Mouse (Mus musculus): ENCODE data around the gene Dis3l2. TPM values are rescaled to one million over a fixed set of nuclear protein-coding genes. Genes with fewer than 3 reads are reported as not detected.

Gene Dis3l2
- polyA plus RNA-seq, 1 experiment from 2014 or later = 38.3 TPM

DNA sequence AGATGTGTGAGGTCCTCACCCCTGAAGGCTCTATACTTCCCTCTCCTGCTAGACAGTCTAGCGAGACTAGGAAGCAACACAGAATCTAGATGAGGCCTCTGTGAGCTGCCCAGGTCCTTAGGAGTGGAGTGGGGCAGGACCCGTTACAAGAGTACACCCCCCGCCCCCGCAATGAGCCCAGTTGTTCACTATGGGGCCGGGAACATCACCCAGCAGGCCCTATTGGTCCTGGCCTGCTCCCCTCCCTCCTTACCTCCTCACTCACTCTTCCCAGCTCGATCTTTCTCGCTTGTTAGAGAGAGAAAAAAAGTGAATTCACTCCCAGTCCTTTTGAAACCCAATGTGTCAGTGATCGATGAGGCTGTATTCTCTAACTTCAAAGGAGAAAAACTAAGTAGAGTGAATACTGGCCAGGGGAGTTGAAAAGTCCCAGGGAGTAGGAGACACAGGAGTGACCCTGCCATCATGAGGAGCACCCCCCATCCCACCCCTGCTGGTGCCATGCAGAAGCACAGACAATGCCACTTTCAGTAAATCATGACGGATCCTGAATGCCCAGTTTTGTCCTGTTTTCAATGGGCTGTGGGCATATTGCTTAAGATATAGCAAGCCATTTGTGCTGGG is 299.0 kb downstream of the Dis3l2 start:
- H3K4me1 ChIP-seq (replicated peaks) = peaks cover 21% of the 10 kb centered on the region
- peak overlapping the region; percentile 36 for H3K27ac ChIP-seq
- peak; percentile 90 for ATAC-seq (ENCODE audit: low FRiP score)
- H3K9ac ChIP-seq = no peak overlapping the region
- peaks cover 6% of the 10 kb centered on the region; the same call in 1 of the 2 replicates for H3K36me3 ChIP-seq
- no peak overlapping the region for H3K4me2 ChIP-seq
- 18% methylated on average over 7 of the region's 9 CpGs for WGBS
- no peaks in the 10 kb centered on the region for H3K9me3 ChIP-seq
- no peaks in the 10 kb centered on the region for H3K27me3 ChIP-seq
- H3K4me3 ChIP-seq = no peak overlapping the region

- Histone ChIP-seq H3K27me3 (no peaks in the 10 kb centered on the region), H3K27ac (peak overlapping the region; percentile 30; the same call in 1 of the 2 replicates), H3K4me3 (no peak overlapping the region), H3K9me3 (no peaks in the 10 kb centered on the region), H3K36me3 (peaks cover 6% of the 10 kb centered on the region; the same call in 1 of the 2 replicates), H3K9ac (no peak overlapping the region), H3K4me1 (replicated peaks) (peaks cover 21% of the 10 kb centered on the region), H3K4me2 (no peak overlapping the region)
- peak; percentile 71; the same call in 1 of the 2 replicates for ATAC-seq (ENCODE audit: low FRiP score)
- WGBS = 8% methylated on average over 2 of the region's 2 CpGs
Observed at GRCm38 (mm10) chr1:87003169-87003552, 299.6 kb downstream of the Dis3l2 start.

GRCm38 (mm10) chr1:87006425-87006824 is 302.8 kb downstream of the Dis3l2 start:
- no peak overlapping the region for H3K9ac ChIP-seq
- H3K4me1 ChIP-seq (replicated peaks) = peaks cover 26% of the 10 kb centered on the region
- no peaks in the 10 kb centered on the region for H3K27me3 ChIP-seq
- H3K9me3 ChIP-seq = no peaks in the 10 kb centered on the region
- H3K4me2 ChIP-seq = no peak overlapping the region
- no peak overlapping the region for H3K27ac ChIP-seq
- no peak overlapping the region for H3K4me3 ChIP-seq
- 67% methylated on average over 1 of the region's 1 CpGs for WGBS
- no peaks in the 10 kb centered on the region for H3K36me3 ChIP-seq
- no peak for ATAC-seq (ENCODE audit: low FRiP score)

DNA sequence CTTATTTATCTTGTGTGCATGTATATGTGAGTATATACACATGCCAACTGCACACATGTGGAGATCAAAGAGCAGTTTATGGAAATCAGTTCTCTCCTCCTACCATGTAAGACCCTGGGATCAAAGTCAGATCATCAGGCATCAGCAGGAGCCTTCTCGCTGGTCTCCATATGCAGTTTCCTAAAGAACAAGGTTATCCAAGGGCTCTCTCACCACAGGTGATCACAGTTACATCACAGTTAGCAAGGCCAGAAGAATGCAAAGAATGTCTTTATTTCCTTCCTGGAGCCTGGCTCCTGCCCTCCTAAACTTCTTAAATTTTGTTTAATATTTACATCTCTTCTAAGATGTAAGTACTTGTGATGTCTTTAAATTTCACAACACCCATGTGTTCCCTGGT is 304.6 kb downstream of the Dis3l2 start:
- no peaks in the 10 kb centered on the region for H3K27me3 ChIP-seq
- peaks cover 8% of the 10 kb centered on the region for H3K4me1 ChIP-seq (replicated peaks)
- 40% methylated on average over 1 of the region's 1 CpGs for WGBS
- H3K9ac ChIP-seq = no peak overlapping the region
- H3K4me2 ChIP-seq = no peak overlapping the region
- H3K9me3 ChIP-seq = no peaks in the 10 kb centered on the region
- no peaks in the 10 kb centered on the region for H3K36me3 ChIP-seq
- no peak overlapping the region for H3K27ac ChIP-seq
- H3K4me3 ChIP-seq = no peak overlapping the region
- ATAC-seq (ENCODE audit: low FRiP score) = no peak

GRCm38 (mm10) chr1:87009156-87009555 is 305.5 kb downstream of the Dis3l2 start:
- WGBS = 94% methylated on average over 3 of the region's 3 CpGs
- Histone ChIP-seq H3K27me3 (no peaks in the 10 kb centered on the region), H3K4me2 (no peak overlapping the region), H3K9ac (no peak overlapping the region), H3K4me1 (replicated peaks) (0 out of 2 replicates have a peak, but pooled peaks cover 6% of the 10 kb centered on the region), H3K36me3 (no peaks in the 10 kb centered on the region), H3K9me3 (no peaks in the 10 kb centered on the region), H3K4me3 (no peak overlapping the region), H3K27ac (no peak overlapping the region)
- ATAC-seq (ENCODE audit: low FRiP score) = no peak

DNA sequence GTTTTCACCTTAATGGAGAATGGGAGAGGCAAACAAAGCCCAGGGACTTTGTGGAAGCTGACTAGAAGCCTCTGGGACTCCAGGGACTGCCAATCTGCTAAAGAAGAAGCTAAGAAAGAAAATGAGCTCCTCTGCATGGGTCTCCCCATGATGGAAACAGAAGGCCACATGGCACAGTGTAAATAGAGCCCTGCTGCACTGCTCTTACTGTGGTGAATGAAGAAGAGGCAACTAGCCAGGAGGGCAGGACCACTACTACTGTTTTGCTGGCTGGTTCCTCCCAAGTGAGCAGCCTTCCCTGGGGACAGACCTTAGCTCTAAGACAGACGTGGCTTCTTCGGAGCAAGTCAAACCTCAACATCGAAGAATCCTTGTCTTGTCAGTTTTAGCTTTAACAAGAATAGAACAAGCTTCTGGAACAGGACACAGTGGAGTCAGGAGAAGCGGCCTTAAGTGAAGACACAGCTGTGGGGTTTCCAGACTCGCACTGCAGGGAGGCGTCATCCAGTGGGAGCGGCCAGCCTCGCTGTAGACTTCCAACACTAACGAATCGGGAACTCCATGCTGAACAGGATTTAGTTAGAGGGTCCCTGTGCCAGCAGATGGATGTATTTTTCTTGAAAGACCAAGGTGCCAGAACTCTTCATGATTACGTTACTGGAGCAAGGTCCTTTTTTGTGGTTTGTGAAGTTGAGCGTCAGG is 307.2 kb downstream of the Dis3l2 start:
- 0 out of 2 replicates have a peak, but pooled peaks cover 6% of the 10 kb centered on the region for H3K4me1 ChIP-seq (replicated peaks)
- H3K4me3 ChIP-seq = no peak overlapping the region
- no peaks in the 10 kb centered on the region for H3K27me3 ChIP-seq
- H3K36me3 ChIP-seq = peaks cover 6% of the 10 kb centered on the region
- H3K9ac ChIP-seq = no peak overlapping the region
- no peak for ATAC-seq (ENCODE audit: low FRiP score)
- H3K9me3 ChIP-seq = no peaks in the 10 kb centered on the region
- 73% methylated on average over 12 of the region's 12 CpGs for WGBS
- no peak overlapping the region for H3K4me2 ChIP-seq
- no peak overlapping the region for H3K27ac ChIP-seq

DNA sequence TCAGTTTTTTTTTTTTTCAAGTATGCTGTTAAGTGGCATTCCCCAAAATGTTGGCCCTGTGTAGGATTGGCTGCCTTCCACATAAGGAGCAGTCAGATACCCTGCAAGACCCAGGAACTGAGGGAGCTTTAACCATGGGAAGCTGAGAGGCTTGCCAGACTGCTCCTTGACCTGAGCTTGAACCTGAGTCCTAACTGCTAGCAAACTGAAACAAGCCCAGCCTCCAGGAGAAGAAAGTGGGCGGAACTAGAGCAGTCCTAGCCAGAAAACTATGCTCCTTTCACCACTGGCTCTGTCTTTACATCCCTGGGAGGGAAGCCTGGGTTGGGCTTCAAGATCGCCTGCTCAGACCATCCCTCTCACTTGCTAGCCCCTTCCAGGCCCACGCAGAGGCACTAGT is 308.1 kb downstream of the Dis3l2 start:
- Histone ChIP-seq H3K4me3 (no peak overlapping the region), H3K27ac (no peak overlapping the region), H3K4me1 (replicated peaks) (0 out of 2 replicates have a peak, but pooled peaks cover 6% of the 10 kb centered on the region), H3K9ac (no peak overlapping the region), H3K4me2 (no peak overlapping the region), H3K9me3 (no peaks in the 10 kb centered on the region), H3K36me3 (peaks cover 7% of the 10 kb centered on the region), H3K27me3 (no peaks in the 10 kb centered on the region)
- 53% methylated on average over 3 of the region's 3 CpGs for WGBS
- ATAC-seq (ENCODE audit: low FRiP score) = no peak

DNA sequence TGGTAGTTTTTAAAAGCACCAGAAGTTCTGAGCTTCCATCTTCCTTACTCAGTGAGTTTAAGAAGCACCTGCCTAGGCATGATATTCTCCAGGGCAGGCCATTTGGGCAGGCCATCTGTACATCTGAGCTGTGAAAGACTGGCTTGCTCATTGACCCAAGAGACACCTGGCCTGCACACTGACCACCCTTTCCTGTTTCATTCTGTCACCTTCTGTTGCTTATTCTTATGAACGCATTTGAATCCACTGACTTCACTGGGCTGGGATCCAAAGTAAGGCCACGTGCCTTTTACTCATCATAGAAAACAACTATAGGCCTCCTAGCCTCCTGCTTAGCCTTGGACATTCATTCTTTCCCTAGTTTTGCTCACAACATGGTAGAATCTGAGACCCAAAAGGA is 309.0 kb downstream of the Dis3l2 start:
- 86% methylated on average over 2 of the region's 2 CpGs for WGBS
- Histone ChIP-seq H3K9me3 (no peaks in the 10 kb centered on the region), H3K36me3 (peaks cover 7% of the 10 kb centered on the region), H3K4me2 (no peak overlapping the region), H3K4me3 (no peak overlapping the region), H3K27me3 (no peaks in the 10 kb centered on the region), H3K4me1 (replicated peaks) (0 out of 2 replicates have a peak, but pooled peaks cover 6% of the 10 kb centered on the region), H3K27ac (no peak overlapping the region), H3K9ac (no peak overlapping the region)
- ATAC-seq (ENCODE audit: low FRiP score) = no peak

DNA sequence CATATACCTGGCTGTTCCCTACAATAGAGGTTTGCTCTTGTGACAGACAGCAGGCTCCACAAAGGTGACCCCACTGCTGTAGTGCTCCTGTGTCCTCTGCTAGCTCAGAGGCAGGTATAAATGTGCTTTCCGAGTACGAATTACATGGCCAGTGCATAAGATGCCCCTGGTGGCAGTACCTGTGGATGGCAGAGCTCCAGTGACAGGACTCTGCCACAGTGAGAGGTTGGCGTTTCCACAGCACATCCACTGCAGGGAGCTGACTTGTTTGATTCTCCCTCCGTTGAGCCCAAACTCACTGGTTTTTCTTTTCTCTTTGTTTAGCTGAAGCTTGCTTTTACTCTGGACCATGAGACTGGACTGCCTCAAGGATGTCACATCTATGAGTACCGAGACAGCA is 317.1 kb downstream of the Dis3l2 start:
- Histone ChIP-seq H3K9me3 (no peaks in the 10 kb centered on the region), H3K9ac (no peak overlapping the region), H3K27me3 (no peaks in the 10 kb centered on the region), H3K4me2 (no peak overlapping the region), H3K4me3 (no peak overlapping the region), H3K36me3 (peaks cover 16% of the 10 kb centered on the region), H3K4me1 (replicated peaks) (no peaks in the 10 kb centered on the region), H3K27ac (no peak overlapping the region)
- ATAC-seq (ENCODE audit: low FRiP score) = no peak
- WGBS = 85% methylated on average over 5 of the region's 5 CpGs

DNA sequence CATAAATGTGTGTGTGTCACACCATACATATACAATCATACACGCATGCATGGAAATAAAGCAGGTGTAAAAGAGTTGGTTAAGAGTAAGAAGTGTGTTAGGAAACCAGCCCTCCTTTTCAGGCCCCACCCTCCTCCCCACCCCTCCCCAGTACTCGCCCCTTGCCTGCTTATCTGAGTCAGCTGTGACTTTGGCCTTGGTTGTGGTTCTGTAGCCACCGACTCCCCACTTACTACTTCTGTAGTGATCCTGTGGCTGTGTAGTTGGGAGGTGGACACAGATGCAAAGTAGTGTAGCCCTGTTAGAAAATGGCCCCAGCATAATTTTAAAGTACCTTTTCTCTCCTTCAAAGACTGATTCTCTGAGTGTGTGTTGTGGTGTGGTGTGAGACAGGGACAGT is 318.0 kb downstream of the Dis3l2 start:
- no peak overlapping the region for H3K27ac ChIP-seq
- no peaks in the 10 kb centered on the region for H3K27me3 ChIP-seq
- no peak overlapping the region for H3K4me2 ChIP-seq
- H3K36me3 ChIP-seq = peaks cover 14% of the 10 kb centered on the region
- H3K4me3 ChIP-seq = no peak overlapping the region
- WGBS = 86% methylated on average over 3 of the region's 3 CpGs
- no peak for ATAC-seq (ENCODE audit: low FRiP score)
- no peaks in the 10 kb centered on the region for H3K4me1 ChIP-seq (replicated peaks)
- H3K9ac ChIP-seq = no peak overlapping the region
- H3K9me3 ChIP-seq = no peaks in the 10 kb centered on the region

GRCm38 (mm10) chr1:87023291-87024170 is 319.9 kb downstream of the Dis3l2 start:
- H3K27ac ChIP-seq = peak overlapping the region; percentile 30; the same call in 1 of the 2 replicates
- peaks cover 14% of the 10 kb centered on the region for H3K36me3 ChIP-seq
- no peaks in the 10 kb centered on the region for H3K4me1 ChIP-seq (replicated peaks)
- WGBS = 81% methylated on average over 6 of the region's 6 CpGs
- H3K9me3 ChIP-seq = no peaks in the 10 kb centered on the region
- no peak overlapping the region for H3K4me2 ChIP-seq
- H3K4me3 ChIP-seq = no peak overlapping the region
- no peaks in the 10 kb centered on the region for H3K27me3 ChIP-seq
- ATAC-seq (ENCODE audit: low FRiP score) = 0 out of 2 replicates have a peak, but pooled peaks have one; percentile 28
- no peak overlapping the region for H3K9ac ChIP-seq

- H3K9me3 ChIP-seq = no peaks in the 10 kb centered on the region
- no peak overlapping the region for H3K4me3 ChIP-seq
- peaks cover 14% of the 10 kb centered on the region for H3K36me3 ChIP-seq
- 75% methylated on average over 1 of the region's 1 CpGs for WGBS
- no peak overlapping the region for H3K27ac ChIP-seq
- no peak overlapping the region for H3K9ac ChIP-seq
- no peaks in the 10 kb centered on the region for H3K27me3 ChIP-seq
- H3K4me2 ChIP-seq = no peak overlapping the region
- peaks cover 7% of the 10 kb centered on the region; the same call in 1 of the 2 replicates for H3K4me1 ChIP-seq (replicated peaks)
- no peak for ATAC-seq (ENCODE audit: low FRiP score)
Observed at GRCm38 (mm10) chr1:87025021-87025420, 321.4 kb downstream of the Dis3l2 start.

Data from hindbrain, embryonic 13.5 days (tissue).